Mouse (Mus musculus) hindbrain, postnatal 0 days (tissue): ENCODE data around the gene Parp2. TPM values are rescaled to one million over a fixed set of nuclear protein-coding genes. Genes with fewer than 3 reads are reported as not detected.
"Not testable (repeated sequence)": the region's sequence is repeated elsewhere in the genome, so short reads cannot be mapped to it uniquely, and the experiment has no call there.

Experiments
- ATAC-seq: fragments of 200-750 bp; cut with Nextera tagmentation; 2 replicates; pipeline ENCODE4 v1.8.0; 2017; ENCODE audit warnings: mild to moderate bottlenecking, moderate TSS enrichment, moderate library complexity
- DNase-seq: peaks from one replicate; pipeline ENCODE4 v3.0.0-alpha.2; 2015; ENCODE audit warnings: low spot score
- H3K27ac ChIP-seq: fragments of 300-500 bp; sonication (generic); 2 replicates; pipeline ENCODE4 v1.5.1; 2014; ENCODE audit warnings: mild to moderate bottlenecking
- H3K27me3 ChIP-seq: fragments of 300-500 bp; sonication (generic); 2 replicates; pipeline ENCODE4 v1.6.1; 2014; ENCODE audit warnings: low read length, mixed read lengths; ENCODE audit not compliant: insufficient read depth
- H3K36me3 ChIP-seq: fragments of 300-500 bp; sonication (generic); 2 replicates; pipeline ENCODE4 v1.6.1; 2014; ENCODE audit warnings: low read length, mixed read lengths; ENCODE audit not compliant: insufficient read depth
- H3K4me1 ChIP-seq: fragments of 300-500 bp; sonication (generic); 2 replicates; pipeline ENCODE4 v1.6.1; 2014; ENCODE audit warnings: antibody characterized with exemption, low read length, mixed read lengths; ENCODE audit not compliant: insufficient read depth
- H3K4me2 ChIP-seq: fragments of 300-500 bp; sonication (generic); 2 replicates; pipeline ENCODE4 v1.6.1; 2014; ENCODE audit warnings: low read depth, mild to moderate bottlenecking, low read length, moderate library complexity, mixed read lengths
- H3K4me3 ChIP-seq: fragments of 300-500 bp; sonication (generic); 2 replicates; pipeline ENCODE4 v1.5.1; 2014; ENCODE audit warnings: low read length
- H3K9ac ChIP-seq: fragments of 300-500 bp; sonication (generic); replicated peaks from 2 replicates; pipeline ENCODE4 v1.6.1; 2014; ENCODE audit warnings: mild to moderate bottlenecking, low read length, moderate library complexity, mixed read lengths
- H3K9me3 ChIP-seq: fragments of 300-500 bp; sonication (generic); 2 replicates; pipeline ENCODE4 v1.6.1; 2016; ENCODE audit warnings: low read length, mixed read lengths
- CTCF ChIP-seq: IDR thresholded peaks from 2 replicates; pipeline ENCODE4 v1.5.1; 2016; ENCODE audit warnings: antibody characterized with exemption, control low read depth, low read depth
- WGBS: fragments of 180-500 bp; shearing (Covaris S2); extraction: QIAGEN DNeasy Blood & Tissue Kit; methylation state at CpG from one replicate; pipeline ENCODE4 v1.1.7; 2014; 5-methylcytosine and 5-hydroxymethylcytosine counted together
- polyA plus RNA-seq: library from polyadenylated mRNA; unstranded; fragments of >200 nt; fragmentation: Nextera tagmentation; extraction: Ambion mirVana; gene quantifications from 2 replicates; pipeline ENCODE4 v1.2.1, GENCODE M21; 2015
- total RNA-seq: library from RNA; depleted of rRNA; stranded (reverse); fragments of >200 nt; gene quantifications from 2 replicates; pipeline ENCODE4 v1.2.3, GENCODE M21; 2014

Gene Parp2
- total and polyA plus RNA-seq, 2 experiments from 2014 or later: 19.7 to 36.6 TPM

GRCm38 (mm10) chr14:50799502-50800259 lies 8.0 kb upstream of the Parp2 start:
- Histone ChIP-seq H3K4me2 (no peak overlapping the region), H3K36me3 (no peaks in the 10 kb centered on the region), H3K9ac (no peak overlapping the region), H3K4me1 (no peaks in the 10 kb centered on the region), H3K4me3 (no peak overlapping the region), H3K27ac (no peak overlapping the region), H3K9me3 (no peaks in the 10 kb centered on the region), H3K27me3 (no peaks in the 10 kb centered on the region)
- 0% methylated on average over 3 of the region's 3 CpGs for WGBS
- ATAC-seq (peak; percentile 56; the same call in 1 of the 2 replicates), DNase-seq (peak; percentile 85)
- TF ChIP-seq CTCF: peak; percentile 63

GRCm38 (mm10) chr14:50802441-50802840 lies 5.2 kb upstream of the Parp2 start:
- no peak for ATAC-seq
- Histone ChIP-seq H3K4me2 (no peak overlapping the region), H3K36me3 (no peaks in the 10 kb centered on the region), H3K9me3 (no peaks in the 10 kb centered on the region), H3K4me3 (no peak overlapping the region), H3K9ac (no peak overlapping the region), H3K4me1 (no peaks in the 10 kb centered on the region; the same call in 1 of the 2 replicates), H3K27ac (no peak overlapping the region), H3K27me3 (no peaks in the 10 kb centered on the region)
- WGBS: 85% methylated on average over 6 of the region's 6 CpGs
- DNase-seq: no peak
- no peak for TF ChIP-seq CTCF

GRCm38 (mm10) chr14:50802843-50803562 lies 4.6 kb upstream of the Parp2 start:
- H3K27ac ChIP-seq: no peak overlapping the region
- H3K9ac ChIP-seq: no peak overlapping the region
- TF ChIP-seq CTCF: peak; percentile 74
- ATAC-seq (no peak), DNase-seq (peak; percentile 60)
- H3K27me3 ChIP-seq: no peaks in the 10 kb centered on the region
- no peaks in the 10 kb centered on the region; the same call in 1 of the 2 replicates for H3K4me1 ChIP-seq
- no peaks in the 10 kb centered on the region for H3K9me3 ChIP-seq
- no peak overlapping the region for H3K4me2 ChIP-seq
- H3K36me3 ChIP-seq: no peaks in the 10 kb centered on the region
- WGBS: 63% methylated on average over 4 of the region's 4 CpGs
- H3K4me3 ChIP-seq: no peak overlapping the region

GRCm38 (mm10) chr14:50804683-50805082 lies 3.0 kb upstream of the Parp2 start:
- Histone ChIP-seq H3K27me3 (no peaks in the 10 kb centered on the region), H3K4me3 (no peak overlapping the region), H3K4me1 (no peaks in the 10 kb centered on the region; the same call in 1 of the 2 replicates), H3K4me2 (no peak overlapping the region), H3K27ac (no peak overlapping the region), H3K9ac (no peak overlapping the region), H3K36me3 (no peaks in the 10 kb centered on the region), H3K9me3 (no peaks in the 10 kb centered on the region)
- DNase-seq (no peak), ATAC-seq (no peak)
- 74% methylated on average over 13 of the region's 13 CpGs for WGBS
- no peak for TF ChIP-seq CTCF

- not testable (repeated sequence) for DNase-seq, H3K4me1 ChIP-seq, H3K9ac ChIP-seq, ATAC-seq, H3K9me3 ChIP-seq, H3K36me3 ChIP-seq, H3K27me3 ChIP-seq
- Histone ChIP-seq H3K4me3 (peak overlapping the region; percentile 63), H3K27ac (peak overlapping the region; percentile 86; the same call in 1 of the 2 replicates), H3K4me2 (peak overlapping the region; percentile 73)
- WGBS: 92% methylated on average over 5 of the region's 5 CpGs
These were observed 1.2 kb upstream of the Parp2 start for GRCm38 (mm10) chr14:50806469-50806868.

GRCm38 (mm10) chr14:50813060-50813459 lies 5.4 kb downstream of the Parp2 start:
- Histone ChIP-seq H3K9me3 (no peaks in the 10 kb centered on the region), H3K9ac (no peak overlapping the region), H3K4me1 (no peaks in the 10 kb centered on the region), H3K4me3 (no peak overlapping the region), H3K36me3 (peaks cover 31% of the 10 kb centered on the region), H3K4me2 (no peak overlapping the region), H3K27ac (no peak overlapping the region), H3K27me3 (no peaks in the 10 kb centered on the region)
- 96% methylated on average over 2 of the region's 2 CpGs for WGBS
- TF ChIP-seq CTCF: no peak
- DNase-seq (no peak), ATAC-seq (no peak)

- Histone ChIP-seq H3K27ac (no peak overlapping the region), H3K36me3 (peaks cover 34% of the 10 kb centered on the region), H3K9ac (no peak overlapping the region), H3K4me1 (no peaks in the 10 kb centered on the region), H3K27me3 (no peaks in the 10 kb centered on the region), H3K9me3 (no peaks in the 10 kb centered on the region), H3K4me2 (no peak overlapping the region), H3K4me3 (no peak overlapping the region)
- TF ChIP-seq CTCF: no peak
- 85% methylated on average over 2 of the region's 2 CpGs for WGBS
- DNase-seq: no peak
- no peak for ATAC-seq
These were observed 15.6 kb downstream of the Parp2 start for GRCm38 (mm10) chr14:50823240-50823639.
